Mouse (Mus musculus): ENCODE data around the gene Nop16.

DNA sequence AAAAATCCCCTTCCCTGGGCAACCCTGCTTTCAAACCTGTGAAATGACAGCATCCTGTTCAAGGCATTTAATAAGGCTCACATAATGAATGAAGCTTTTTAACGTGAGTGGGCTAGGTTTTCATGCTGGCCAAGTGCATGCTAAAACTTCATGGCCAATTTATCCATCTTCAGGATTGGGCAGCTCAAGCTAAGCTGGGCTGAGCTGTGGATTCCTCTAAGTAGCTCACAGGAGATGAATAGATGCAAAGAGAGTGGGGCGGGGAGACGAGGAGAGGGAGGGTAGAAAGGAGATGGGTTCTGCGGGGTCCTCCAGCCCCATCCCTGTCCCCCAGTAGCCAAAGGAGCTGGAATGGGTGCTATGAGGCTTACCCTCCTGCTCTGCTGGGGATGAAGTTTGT lies 14.3 kb upstream of the Nop16 start:
- TF ChIP-seq POLR2A (IDR thresholded peaks at IDR 0.05; ENCODE audit: insufficient read depth, low read depth, low read length): no peak
- TF ChIP-seq CTCF (IDR thresholded peaks at IDR 0.05; ENCODE audit: insufficient read depth, low read depth, low read length): no peak

Measured in olfactory bulb, adult 2 months (tissue).